Mouse (Mus musculus) T-cell, adult 66 days (primary cell): ENCODE measurements around the gene Klhl6. TPM values are rescaled to one million over a fixed set of nuclear protein-coding genes. Genes with fewer than 3 reads are reported as not detected.

ENCODE experiments used
- total RNA-seq, 2 experiments: library from RNA; stranded (reverse); gene quantifications; 3 replicates in 1 of 2; 4 replicates in 1 of 2; pipeline ENCODE4 v1.2.4; 2023

Klhl6 gene
- total RNA-seq, result 100 to 1,000 TPM; 166 to 173 TPM

DNA sequence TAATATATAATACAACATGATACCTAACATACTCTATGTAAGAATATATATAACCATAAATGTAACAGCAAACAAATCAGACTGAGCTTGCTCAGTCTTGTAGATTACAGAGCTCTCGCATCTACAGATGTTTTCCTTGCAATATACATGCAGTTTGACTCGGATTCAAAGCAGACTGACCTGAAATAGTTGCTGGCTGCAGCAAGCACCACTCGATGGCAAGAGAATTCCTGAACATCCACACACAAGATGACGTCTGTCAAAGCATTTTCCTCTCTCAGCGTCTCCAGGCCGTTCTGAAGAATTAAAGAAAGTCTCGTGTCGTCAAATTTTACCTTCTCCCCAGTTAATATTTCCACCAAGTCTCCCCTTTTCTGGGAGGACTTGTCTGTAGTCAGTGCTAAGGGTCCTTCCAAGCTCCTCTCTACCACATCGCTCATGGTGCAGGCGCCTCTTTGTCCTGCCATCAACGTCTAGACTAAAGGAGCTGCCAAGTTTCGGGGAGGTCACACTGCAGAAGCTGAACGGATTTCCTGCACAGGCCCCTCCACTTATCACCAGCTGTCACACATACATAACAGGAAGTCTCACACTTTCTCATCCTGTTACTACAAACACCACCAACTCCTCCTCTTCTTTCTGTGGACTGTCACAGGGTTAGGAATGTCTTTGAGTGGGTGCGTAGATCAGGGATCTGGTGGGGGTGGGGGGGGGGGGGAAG is at the start of gene Klhl6:
Gene Klhl6, minus strand, starts transcription at position 501 of the 721 bp plus-strand sequence.

Other genes starting within 250 kb of the Klhl6 start
- 10 to 100 TPM; 15.8 to 21.2 TPM for gene B3gnt5, start 222.8 kb downstream of the Klhl6 start, total RNA-seq
- gene Klhl24, start 114.5 kb upstream of the Klhl6 start, total RNA-seq, result 100 to 1,000 TPM; 137 to 138 TPM
- 10 to 100 TPM; 82.0 to 87.2 TPM for gene Yeats2, start 158.0 kb upstream of the Klhl6 start, total RNA-seq